Mouse (Mus musculus) lung, embryonic 14.5 days (tissue): ENCODE data around the gene Tmem168. TPM values are rescaled to one million over a fixed set of nuclear protein-coding genes. Genes with fewer than 3 reads are reported as not detected.
A peak's percentile ranks its signal among the peaks of the same experiment; 100 is the strongest.

Source experiments
- ATAC-seq: fragments of 200-750 bp; cut with Nextera tagmentation; 2 replicates; pipeline ENCODE4 v1.8.0; 2017; ENCODE audit warnings: mild to moderate bottlenecking, moderate TSS enrichment, moderate library complexity; ENCODE audit not compliant: insufficient read depth
- DNase-seq: peaks from one replicate; pipeline ENCODE4 v3.0.0-alpha.2; 2015
- H3K27ac ChIP-seq: fragments of 300-500 bp; sonication (generic); 2 replicates; pipeline ENCODE4 v1.5.1; 2014; ENCODE audit warnings: low read depth, mild to moderate bottlenecking, moderate library complexity
- H3K27me3 ChIP-seq: fragments of 300-500 bp; sonication (generic); 2 replicates; pipeline ENCODE4 v1.6.1; 2014; ENCODE audit warnings: low read length, control low read depth; ENCODE audit not compliant: insufficient read depth
- H3K36me3 ChIP-seq: fragments of 300-500 bp; sonication (generic); 2 replicates; pipeline ENCODE4 v1.6.1; 2014; ENCODE audit warnings: control low read depth; ENCODE audit not compliant: insufficient read depth
- H3K4me1 ChIP-seq: fragments of 300-500 bp; sonication (generic); 2 replicates; pipeline ENCODE4 v1.6.1; 2014; ENCODE audit warnings: antibody characterized with exemption, control low read depth; ENCODE audit not compliant: insufficient read depth
- H3K4me2 ChIP-seq: fragments of 300-500 bp; sonication (generic); 2 replicates; pipeline ENCODE4 v1.6.1; 2014; ENCODE audit warnings: mild to moderate bottlenecking
- H3K4me3 ChIP-seq: fragments of 300-500 bp; sonication (generic); 2 replicates; pipeline ENCODE4 v1.5.1; 2014; ENCODE audit warnings: low read depth, low read length
- H3K9ac ChIP-seq: fragments of 300-500 bp; sonication (generic); 2 replicates; pipeline ENCODE4 v1.6.1; 2014
- H3K9me3 ChIP-seq: fragments of 300-500 bp; sonication (generic); 2 replicates; pipeline ENCODE4 v1.6.1; 2016; ENCODE audit warnings: low read depth, low read length, control low read depth
- CTCF ChIP-seq: IDR thresholded peaks from 2 replicates; pipeline ENCODE4 v1.5.1; 2016; ENCODE audit warnings: antibody characterized with exemption, low read depth
- WGBS: fragments of 180-500 bp; shearing (Covaris S2); extraction: QIAGEN DNeasy Blood & Tissue Kit; methylation state at CpG from one replicate; pipeline ENCODE4 v1.1.7; 2014; 5-methylcytosine and 5-hydroxymethylcytosine counted together
- polyA plus RNA-seq: library from polyadenylated mRNA; unstranded; fragments of >200 nt; fragmentation: Nextera tagmentation; extraction: Ambion mirVana; gene quantifications from 2 replicates; pipeline ENCODE4 v1.2.1, GENCODE M21; 2014

Gene Tmem168
- polyA plus RNA-seq, 1 experiment from 2014 or later: 46.7 TPM

DNA sequence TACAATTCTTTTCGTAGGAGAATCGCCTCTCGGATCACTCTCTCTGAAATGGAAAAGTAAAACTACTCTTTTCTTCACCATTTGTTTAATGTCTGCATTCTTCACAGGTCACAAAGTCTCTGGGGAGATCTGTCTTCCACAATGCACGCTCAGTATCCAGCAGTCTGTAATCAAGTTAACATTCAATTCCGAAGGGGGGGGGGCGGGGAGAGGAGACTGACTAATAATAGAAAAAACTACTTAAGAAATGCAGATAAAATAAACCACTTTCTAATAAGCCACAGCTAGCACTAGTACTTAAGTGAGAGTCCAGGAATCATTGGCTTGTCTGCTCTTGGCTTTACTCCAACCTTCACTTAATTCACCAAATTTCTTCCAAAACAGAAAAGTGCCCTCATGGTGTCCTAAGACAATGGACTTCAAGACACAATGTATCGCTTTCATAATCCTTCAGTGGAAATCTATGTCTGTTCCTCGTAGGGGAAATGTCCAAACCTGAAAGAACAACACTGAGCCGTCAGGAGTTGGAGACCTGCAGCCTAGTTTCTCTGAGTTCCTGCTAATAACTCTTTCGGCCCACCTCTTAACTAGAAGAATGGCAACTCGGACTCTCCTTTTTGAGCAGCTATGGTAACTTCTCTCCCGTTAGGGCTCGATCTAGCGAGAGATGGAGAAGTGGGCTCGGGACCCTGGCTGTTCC, 829 bp downstream of the Tmem168 start:
- H3K9me3 ChIP-seq: no peaks in the 10 kb centered on the region
- peak overlapping the region; percentile 87 for H3K9ac ChIP-seq
- no peaks in the 10 kb centered on the region for H3K27me3 ChIP-seq
- WGBS: 9% methylated on average over 15 of the region's 15 CpGs
- 0 out of 2 replicates have a peak, but pooled peaks have one; percentile 9 for ATAC-seq
- TF ChIP-seq CTCF: no peak
- peak overlapping the region; percentile 66 for H3K4me2 ChIP-seq
- H3K27ac ChIP-seq: peak overlapping the region; percentile 97
- peaks cover 15% of the 10 kb centered on the region; the same call in 1 of the 2 replicates for H3K4me1 ChIP-seq
- peak; percentile 61 for DNase-seq
- H3K36me3 ChIP-seq: peaks cover 15% of the 10 kb centered on the region
- H3K4me3 ChIP-seq: peak overlapping the region; percentile 72

DNA sequence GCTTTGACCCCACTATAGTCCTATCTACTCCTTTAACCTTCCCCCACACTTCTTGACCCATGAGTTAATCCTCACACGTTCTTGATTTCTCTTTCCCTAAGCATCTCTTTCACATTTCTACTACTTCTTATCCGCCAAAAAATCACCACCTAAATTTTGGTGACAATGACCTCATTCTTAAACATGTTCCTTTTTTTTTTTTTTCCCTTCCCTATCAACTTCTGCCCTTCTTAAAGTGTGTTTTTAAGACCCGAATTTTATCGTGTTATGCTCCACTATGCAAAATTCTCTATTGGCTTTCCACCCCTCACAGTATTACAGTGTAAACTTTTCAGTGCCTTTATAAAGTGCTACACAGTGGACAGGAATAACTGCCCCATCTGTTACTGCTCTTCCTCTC, 1.5 kb downstream of the Tmem168 start:
- H3K9me3 ChIP-seq: no peaks in the 10 kb centered on the region
- H3K27ac ChIP-seq: no peak overlapping the region
- TF ChIP-seq CTCF: no peak
- DNase-seq: no peak
- peaks cover 15% of the 10 kb centered on the region; the same call in 1 of the 2 replicates for H3K4me1 ChIP-seq
- peak overlapping the region; percentile 66 for H3K4me2 ChIP-seq
- 60% methylated on average over 4 of the region's 4 CpGs for WGBS
- peaks cover 21% of the 10 kb centered on the region for H3K36me3 ChIP-seq
- peak overlapping the region; percentile 72 for H3K4me3 ChIP-seq
- H3K27me3 ChIP-seq: no peaks in the 10 kb centered on the region
- ATAC-seq: no peak
- peak overlapping the region; percentile 87 for H3K9ac ChIP-seq

DNA sequence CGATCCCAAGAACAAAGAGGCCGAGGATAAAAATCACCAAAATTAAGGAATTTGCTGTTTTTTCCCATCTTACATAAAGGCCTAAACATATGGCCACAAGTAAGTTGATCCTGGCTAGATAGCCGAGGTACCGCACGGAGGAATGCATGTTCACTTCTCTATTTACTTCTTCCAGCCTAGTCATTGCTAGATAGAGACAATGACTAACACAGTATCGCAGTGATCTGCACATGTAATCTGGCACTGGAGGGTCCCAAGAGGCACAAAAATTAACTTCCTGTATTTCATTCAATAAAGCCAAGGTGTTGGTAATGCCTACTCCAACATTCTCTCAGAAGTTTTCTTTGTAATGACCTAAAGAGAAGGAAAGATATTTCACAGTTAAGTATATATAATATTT, 4.8 kb downstream of the Tmem168 start:
- Histone ChIP-seq H3K9ac (no peak overlapping the region), H3K9me3 (no peaks in the 10 kb centered on the region), H3K4me1 (peaks cover 7% of the 10 kb centered on the region; the same call in 1 of the 2 replicates), H3K36me3 (peaks cover 21% of the 10 kb centered on the region), H3K27me3 (no peaks in the 10 kb centered on the region), H3K27ac (no peak overlapping the region), H3K4me3 (no peak overlapping the region), H3K4me2 (no peak overlapping the region)
- 96% methylated on average over 6 of the region's 6 CpGs for WGBS
- no peak for ATAC-seq
- TF ChIP-seq CTCF: no peak
- DNase-seq: no peak

DNA sequence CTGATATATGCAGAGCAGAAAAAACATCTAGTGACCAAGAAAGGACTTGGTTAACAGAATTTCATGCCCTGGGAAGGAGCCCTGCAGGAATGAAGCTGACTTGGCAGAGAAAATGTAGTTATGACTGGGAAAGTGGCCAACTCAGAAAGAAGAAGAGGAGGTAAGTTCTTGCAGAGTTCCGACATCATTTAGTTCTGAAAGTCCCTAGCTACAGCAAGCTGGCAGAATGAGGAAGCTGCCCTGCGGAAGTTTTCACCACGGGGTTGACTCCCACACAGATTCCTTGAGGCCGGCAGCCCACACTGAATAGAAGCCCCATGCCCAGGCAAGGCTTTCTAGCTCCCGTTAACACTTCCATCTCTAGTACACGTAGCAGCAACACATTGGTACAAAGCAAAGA, 6.3 kb downstream of the Tmem168 start:
- Histone ChIP-seq H3K9me3 (no peaks in the 10 kb centered on the region), H3K9ac (no peak overlapping the region), H3K4me2 (0 out of 2 replicates have a peak overlapping the region, but pooled peaks have one; percentile 3), H3K27ac (no peak overlapping the region), H3K36me3 (peaks cover 21% of the 10 kb centered on the region), H3K4me3 (no peak overlapping the region), H3K4me1 (peaks cover 4% of the 10 kb centered on the region; the same call in 1 of the 2 replicates), H3K27me3 (no peaks in the 10 kb centered on the region)
- no peak for TF ChIP-seq CTCF
- WGBS: 58% methylated on average over 6 of the region's 6 CpGs
- peak; percentile 52 for DNase-seq
- ATAC-seq: no peak

DNA sequence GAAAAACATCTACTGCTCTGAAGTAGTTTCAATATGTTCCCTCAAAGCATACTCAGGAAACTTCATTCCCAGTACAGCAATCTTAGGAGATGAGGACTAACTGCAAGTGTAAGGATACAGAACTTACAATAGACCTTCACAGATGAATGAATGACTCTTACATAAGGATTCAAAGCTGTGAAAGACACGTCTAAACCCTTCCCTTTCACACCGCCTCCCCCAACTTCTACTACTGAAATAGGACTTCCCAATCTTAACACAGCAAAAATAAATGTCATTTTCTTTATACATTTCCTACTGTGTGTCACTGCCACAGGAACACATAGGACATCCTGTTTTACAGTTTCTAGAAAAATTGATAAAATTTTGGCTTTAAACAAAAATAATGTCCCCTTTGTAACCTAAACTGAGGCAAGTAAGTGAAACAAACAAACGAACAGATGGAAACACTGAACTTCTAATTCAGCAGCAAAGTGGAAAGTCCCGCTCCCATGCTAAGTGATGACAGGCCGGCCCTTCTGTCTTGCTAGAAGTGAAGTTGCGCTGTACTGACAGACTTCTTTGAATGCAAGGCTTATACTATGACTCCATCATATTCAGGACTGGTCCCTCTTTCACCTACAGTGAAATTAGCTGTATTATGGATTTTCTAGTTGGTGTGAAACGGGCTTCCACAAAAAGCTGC, 9.5 kb downstream of the Tmem168 start:
- peaks cover 30% of the 10 kb centered on the region for H3K36me3 ChIP-seq
- no peak for TF ChIP-seq CTCF
- H3K4me2 ChIP-seq: no peak overlapping the region
- H3K27ac ChIP-seq: no peak overlapping the region
- no peaks in the 10 kb centered on the region for H3K4me1 ChIP-seq
- H3K27me3 ChIP-seq: no peaks in the 10 kb centered on the region
- H3K9ac ChIP-seq: no peak overlapping the region
- 83% methylated on average over 7 of the region's 7 CpGs for WGBS
- no peak overlapping the region for H3K4me3 ChIP-seq
- DNase-seq (no peak), ATAC-seq (no peak)
- no peaks in the 10 kb centered on the region for H3K9me3 ChIP-seq

DNA sequence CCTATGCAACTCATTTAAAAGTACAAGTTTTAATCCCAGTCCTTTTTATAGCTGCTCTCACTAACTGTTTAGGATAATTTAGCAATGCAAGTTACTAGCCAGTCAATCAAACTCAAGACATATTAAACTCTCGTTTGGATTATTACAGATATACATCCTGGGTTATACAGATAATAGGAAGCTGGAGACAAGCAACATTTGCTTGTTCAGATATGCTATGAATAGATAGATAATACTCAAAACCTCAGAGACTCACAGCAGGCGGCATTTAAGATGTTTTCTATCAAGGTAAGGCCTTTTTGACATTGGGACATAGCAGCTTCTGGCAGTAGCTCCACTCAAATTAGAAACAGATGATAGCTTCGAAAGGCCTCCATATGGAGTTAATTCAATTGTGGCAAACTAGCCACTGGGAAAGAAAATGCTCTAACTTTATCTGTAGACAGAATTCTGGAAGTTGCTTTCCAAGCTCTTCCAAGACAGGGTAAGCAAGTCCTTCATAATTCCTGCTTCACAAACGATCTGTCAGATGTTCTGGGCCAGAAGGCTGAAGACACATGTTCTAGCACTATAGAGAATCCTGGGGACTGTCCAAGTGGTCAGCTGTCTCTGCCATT, 15.1 kb downstream of the Tmem168 start:
- Histone ChIP-seq H3K27me3 (no peaks in the 10 kb centered on the region), H3K4me1 (no peaks in the 10 kb centered on the region), H3K4me3 (no peak overlapping the region), H3K4me2 (no peak overlapping the region), H3K9ac (no peak overlapping the region), H3K36me3 (peaks cover 35% of the 10 kb centered on the region), H3K9me3 (no peaks in the 10 kb centered on the region), H3K27ac (no peak overlapping the region)
- WGBS: 73% methylated on average over 4 of the region's 4 CpGs
- TF ChIP-seq CTCF: no peak
- ATAC-seq: no peak
- no peak for DNase-seq

DNA sequence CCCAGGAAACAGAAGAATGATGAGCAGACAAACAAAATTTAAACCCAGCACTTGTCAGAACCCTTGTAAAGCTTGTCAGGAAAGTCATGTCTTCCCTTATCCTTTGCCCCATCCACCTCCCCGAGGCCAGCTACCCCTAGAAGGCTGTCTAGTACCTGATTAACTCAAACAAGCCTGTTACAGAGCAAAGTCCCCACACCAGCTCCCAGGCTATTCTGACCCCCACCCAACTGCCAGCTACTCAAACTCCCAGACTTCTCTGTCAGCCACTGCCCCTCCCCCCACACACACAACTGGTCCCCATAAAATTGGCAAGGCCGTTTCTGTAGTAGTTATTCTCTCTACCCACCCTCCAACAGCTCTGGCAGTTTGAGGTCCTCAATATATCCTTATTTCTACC, 21.3 kb downstream of the Tmem168 start:
- H3K27ac ChIP-seq: no peak overlapping the region
- ATAC-seq: no peak

More for the DNA sequence above, 21.3 kb downstream of the Tmem168 start:
- no peaks in the 10 kb centered on the region for H3K4me1 ChIP-seq
- H3K9me3 ChIP-seq: no peaks in the 10 kb centered on the region
- no peak overlapping the region for H3K4me3 ChIP-seq
- no peak for DNase-seq
- peaks cover 34% of the 10 kb centered on the region for H3K36me3 ChIP-seq
- H3K9ac ChIP-seq: no peak overlapping the region
- no peak for TF ChIP-seq CTCF
- H3K4me2 ChIP-seq: no peak overlapping the region
- WGBS: 48% methylated on average over 2 of the region's 2 CpGs
- H3K27me3 ChIP-seq: no peaks in the 10 kb centered on the region
